Comparison of ENCODE assay signal across 8 mouse cellular contexts in genomic region chr6:83166243-83166630, GRCm38 (mm10). TPM values are rescaled to one million over a fixed set of nuclear protein-coding genes. Genes with fewer than 3 reads are reported as not detected.
DNase-seq lines count a peak whose midpoint lies in the region; ATAC-seq and TF ChIP-seq lines count a peak whose summit lies in the region.

No protein-coding gene starts in this region.

- DNase-seq in spleen, adult 2 months (ENCODE audit: low read depth in 1 of 2, low spot score in 2 of 2) = peak in 1 of 2 experiments; percentile 22
- DNase-seq in spleen, postnatal 14 days (ENCODE audit: low spot score in 2 of 2) = no peak
- DNase-seq in brain, embryonic 14.5 days (ENCODE audit: low read depth) = peak; percentile 68
- peak; percentile 49 for DNase-seq in hindbrain, postnatal 0 days (ENCODE audit: low spot score)
- no peak for DNase-seq in midbrain, embryonic 14.5 days
- DNase-seq in cerebellum, postnatal 25 days = no peak
- no peak for DNase-seq in gastrocnemius, postnatal 14 days
- no peak for DNase-seq in kidney, adult 9 months

- peak; percentile 7; the same call in 1 of the 2 replicates for ATAC-seq in hindbrain, postnatal 0 days
- ATAC-seq in midbrain, embryonic 14.5 days (ENCODE audit: low FRiP score, low TSS enrichment) = no peak

- H3K36me3 ChIP-seq in spleen, adult 2 months (ENCODE audit: control insufficient read depth, insufficient read depth, low read length) = no peaks in the 10 kb centered on the region
- H3K36me3 ChIP-seq in hindbrain, postnatal 0 days (ENCODE audit: insufficient read depth, low read length) = no peaks in the 10 kb centered on the region
- 0 out of 2 replicates have a peak, but pooled peaks cover 3% of the 10 kb centered on the region for H3K36me3 ChIP-seq in midbrain, embryonic 14.5 days (ENCODE audit: control insufficient read depth, insufficient read depth, low read length)

- intact Hi-C loops in gastrocnemius, postnatal 14 days (cut with DNase I; ENCODE audit: low total_unique reads) = no loop called here

- H3K27me3 ChIP-seq in spleen, adult 2 months (ENCODE audit: control insufficient read depth, insufficient read depth, low read length) = peaks cover 7% of the 10 kb centered on the region
- H3K27me3 ChIP-seq in hindbrain, postnatal 0 days (ENCODE audit: insufficient read depth, low read length) = peaks cover 11% of the 10 kb centered on the region; the same call in 1 of the 2 replicates
- H3K27me3 ChIP-seq in midbrain, embryonic 14.5 days (ENCODE audit: control insufficient read depth, insufficient read depth, low read length) = peaks cover 23% of the 10 kb centered on the region

- WGBS in spleen, adult 2 months = under 1% methylated on average over 12 of the region's 12 CpGs
- under 1% methylated on average over 12 of the region's 12 CpGs for WGBS in hindbrain, postnatal 0 days
- WGBS in midbrain, embryonic 14.5 days = under 1% methylated on average over 12 of the region's 12 CpGs

- H3K9ac ChIP-seq in hindbrain, postnatal 0 days (replicated peaks; ENCODE audit: low read length) = peak overlapping the region; percentile 79
- peak overlapping the region; percentile 89 for H3K9ac ChIP-seq in midbrain, embryonic 14.5 days (replicated peaks; ENCODE audit: low read length)

- H3K4me1 ChIP-seq in spleen, adult 2 months (ENCODE audit: control insufficient read depth, insufficient read depth, insufficient read length) = peaks cover 3% of the 10 kb centered on the region; the same call in 1 of the 2 replicates
- peaks cover 18% of the 10 kb centered on the region; the same call in 1 of the 2 replicates for H3K4me1 ChIP-seq in hindbrain, postnatal 0 days (ENCODE audit: insufficient read depth, low read length)
- H3K4me1 ChIP-seq in midbrain, embryonic 14.5 days (ENCODE audit: control insufficient read depth, insufficient read depth, low read length) = peaks cover 28% of the 10 kb centered on the region

- H3K27ac ChIP-seq in spleen, adult 2 months (ENCODE audit: insufficient read depth, low read length) = no peak overlapping the region
- peak overlapping the region; percentile 90 for H3K27ac ChIP-seq in hindbrain, postnatal 0 days
- H3K27ac ChIP-seq in midbrain, embryonic 14.5 days (replicated peaks; ENCODE audit: low read depth, low read length) = peak overlapping the region; percentile 94

- TF ChIP-seq CTCF in spleen, adult 2 months (IDR thresholded peaks at IDR 0.05; ENCODE audit: extremely low read depth, insufficient read depth, insufficient read length, insufficient replicate concordance) = no peak
- 0 out of 2 replicates have a peak, but pooled peaks have one; percentile 7 for TF ChIP-seq CTCF in brain, embryonic 14.5 days (IDR thresholded peaks at IDR 0.05; ENCODE audit: borderline replicate concordance, extremely low read depth, insufficient read depth, insufficient read length)
- TF ChIP-seq CTCF in hindbrain, postnatal 0 days (IDR thresholded peaks at IDR 0.05; ENCODE audit: low read depth) = peak; percentile 44; the same call in 1 of the 2 replicates

- peak overlapping the region; percentile 78 for H3K4me2 ChIP-seq in hindbrain, postnatal 0 days (ENCODE audit: low read depth, low read length)
- H3K4me2 ChIP-seq in midbrain, embryonic 14.5 days (ENCODE audit: low read length) = peak overlapping the region; percentile 88

- H3K4me3 ChIP-seq in spleen, adult 2 months (ENCODE audit: extremely low read depth, insufficient read depth, insufficient read length) = peak overlapping the region; percentile 86
- H3K4me3 ChIP-seq in hindbrain, postnatal 0 days (ENCODE audit: low read length) = peak overlapping the region; percentile 63
- peak overlapping the region; percentile 89 for H3K4me3 ChIP-seq in midbrain, embryonic 14.5 days (replicated peaks; ENCODE audit: low read depth, low read length)

- H3K9me3 ChIP-seq in hindbrain, postnatal 0 days (ENCODE audit: low read length) = no peaks in the 10 kb centered on the region
- H3K9me3 ChIP-seq in midbrain, embryonic 14.5 days (ENCODE audit: control insufficient read depth, low read length) = no peaks in the 10 kb centered on the region

- TF ChIP-seq POLR2A in spleen, adult 2 months (IDR thresholded peaks at IDR 0.05; ENCODE audit: low read depth, low read length) = no peak
- no peak for TF ChIP-seq POLR2A in brain, embryonic 14.5 days (IDR thresholded peaks at IDR 0.05; ENCODE audit: borderline replicate concordance, extremely low read depth, insufficient read depth, insufficient read length, poor library complexity, severe bottlenecking)

RNA-seq across cellular contexts. Expression of gene Dctn1, which starts 0.5 kb away (rescaled TPM):
- polyA plus RNA-seq in spleen, adult 2 months (2012; rRNA removed) = 69.0 and 85.6 TPM in 2 replicates
- 217 and 252 TPM in 2 replicates for polyA plus RNA-seq in brain, embryonic 14.5 days (2012; rRNA removed)
- total RNA-seq in hindbrain, postnatal 0 days (2014; rRNA removed) = 124 and 132 TPM in 2 replicates
- 145 and 153 TPM in 2 replicates for polyA plus RNA-seq in hindbrain, postnatal 0 days (2015; fragmentation: Nextera tagmentation; extraction: Ambion mirVana)
- polyA plus RNA-seq in midbrain, embryonic 14.5 days (2014; fragmentation: Nextera tagmentation; extraction: Ambion mirVana) = 134 and 135 TPM in 2 replicates
- 100 to 1,000 TPM; 116 to 120 TPM for total RNA-seq in gastrocnemius, postnatal 14 days (2021)

RNA-seq across cellular contexts. Expression of gene 1700003E16Rik, which starts 10.0 kb away (rescaled TPM):
- polyA plus RNA-seq in spleen, adult 2 months (2012; rRNA removed) = 0.04 and 0.05 TPM in 2 replicates
- 2.9 and 4.1 TPM in 2 replicates for polyA plus RNA-seq in brain, embryonic 14.5 days (2012; rRNA removed)
- total RNA-seq in hindbrain, postnatal 0 days (2014; rRNA removed) = 12.7 and 17.8 TPM in 2 replicates
- polyA plus RNA-seq in hindbrain, postnatal 0 days (2015; fragmentation: Nextera tagmentation; extraction: Ambion mirVana) = 10.2 and 11.4 TPM in 2 replicates
- 5.9 and 7.1 TPM in 2 replicates for polyA plus RNA-seq in midbrain, embryonic 14.5 days (2014; fragmentation: Nextera tagmentation; extraction: Ambion mirVana)
- not detected for total RNA-seq in gastrocnemius, postnatal 14 days (2021)

RNA-seq across cellular contexts. Expression of gene Wdr54, which starts 10.0 kb away (rescaled TPM):
- 0.77 and 1.6 TPM in 2 replicates for polyA plus RNA-seq in spleen, adult 2 months (2012; rRNA removed)
- 21.2 and 31.4 TPM in 2 replicates for polyA plus RNA-seq in brain, embryonic 14.5 days (2012; rRNA removed)
- 8.5 and 13.8 TPM in 2 replicates for total RNA-seq in hindbrain, postnatal 0 days (2014; rRNA removed)
- polyA plus RNA-seq in hindbrain, postnatal 0 days (2015; fragmentation: Nextera tagmentation; extraction: Ambion mirVana) = 19.9 and 20.0 TPM in 2 replicates
- polyA plus RNA-seq in midbrain, embryonic 14.5 days (2014; fragmentation: Nextera tagmentation; extraction: Ambion mirVana) = 19.4 and 30.3 TPM in 2 replicates
- 1 to 10 TPM; 1.2 to 2.0 TPM for total RNA-seq in gastrocnemius, postnatal 14 days (2021)

RNA-seq across cellular contexts. Expression of gene Rtkn, which starts 31.0 kb away (rescaled TPM):
- polyA plus RNA-seq in spleen, adult 2 months (2012; rRNA removed) = 3.6 and 5.7 TPM in 2 replicates
- 28.9 and 30.7 TPM in 2 replicates for polyA plus RNA-seq in brain, embryonic 14.5 days (2012; rRNA removed)
- 40.0 and 73.6 TPM in 2 replicates for total RNA-seq in hindbrain, postnatal 0 days (2014; rRNA removed)
- 20.8 and 21.1 TPM in 2 replicates for polyA plus RNA-seq in hindbrain, postnatal 0 days (2015; fragmentation: Nextera tagmentation; extraction: Ambion mirVana)
- 5.0 and 8.8 TPM in 2 replicates for polyA plus RNA-seq in midbrain, embryonic 14.5 days (2014; fragmentation: Nextera tagmentation; extraction: Ambion mirVana)
- total RNA-seq in gastrocnemius, postnatal 14 days (2021) = 10 to 100 TPM; 13.0 to 16.5 TPM

RNA-seq across cellular contexts. Expression of gene Ino80b, which starts 41.0 kb away (rescaled TPM):
- 27.1 and 53.4 TPM in 2 replicates for polyA plus RNA-seq in spleen, adult 2 months (2012; rRNA removed)
- polyA plus RNA-seq in brain, embryonic 14.5 days (2012; rRNA removed) = 43.4 and 47.9 TPM in 2 replicates
- total RNA-seq in hindbrain, postnatal 0 days (2014; rRNA removed) = 26.7 and 31.0 TPM in 2 replicates
- polyA plus RNA-seq in hindbrain, postnatal 0 days (2015; fragmentation: Nextera tagmentation; extraction: Ambion mirVana) = 12.0 and 14.8 TPM in 2 replicates
- polyA plus RNA-seq in midbrain, embryonic 14.5 days (2014; fragmentation: Nextera tagmentation; extraction: Ambion mirVana) = 13.1 and 14.2 TPM in 2 replicates
- total RNA-seq in gastrocnemius, postnatal 14 days (2021) = 10 to 100 TPM; 14.5 to 15.2 TPM

Comparison
In these comparisons a context has a peak if more than half of its experiments do, and no peak if none do; other contexts are left out.
1. DNase-seq: peak in brain, embryonic 14.5 days (single experiment) and hindbrain, postnatal 0 days (single experiment); none in spleen, postnatal 14 days (0 of 2), midbrain, embryonic 14.5 days (single experiment), cerebellum, postnatal 25 days (0 of 2), gastrocnemius, postnatal 14 days (single experiment) and kidney, adult 9 months (single experiment).
2. Peak in every context shown above with its lines, with median percentiles within 50 percentile points of each other: H3K4me3 ChIP-seq.